Mouse (Mus musculus): ENCODE data around the gene Lim2. TPM values are rescaled to one million over a fixed set of nuclear protein-coding genes. Genes with fewer than 3 reads are reported as not detected.
"Not testable (repeated sequence)": the region's sequence is repeated elsewhere in the genome, so short reads cannot be mapped to it uniquely, and the experiment has no call there.

The Lim2 gene
- polyA plus RNA-seq, 1 experiment from 2014 or later, result not detected

DNA sequence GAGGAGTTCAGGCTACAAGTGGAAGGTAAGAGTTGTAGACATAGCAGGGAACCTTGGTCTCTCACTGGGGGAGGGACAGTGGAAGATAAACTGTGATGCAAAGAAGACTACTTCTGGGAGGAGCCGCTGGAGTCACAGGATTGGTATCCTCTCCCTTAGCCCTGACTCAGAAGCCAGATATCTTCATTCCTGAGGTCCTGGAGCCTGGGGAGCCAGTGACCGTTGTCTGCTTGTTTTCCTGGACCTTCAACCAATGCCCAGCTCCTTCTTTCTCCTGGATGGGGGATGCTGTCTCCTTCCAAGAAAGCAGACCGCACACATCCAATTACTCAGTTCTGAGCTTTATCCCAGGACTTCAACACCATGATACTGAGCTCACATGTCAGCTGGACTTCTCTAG lies 18.4 kb upstream of the Lim2 start:
- no peak overlapping the region for H3K9ac ChIP-seq
- no peak overlapping the region for H3K4me3 ChIP-seq (ENCODE audit: low read depth, low read length)
- ATAC-seq (ENCODE audit: insufficient read depth) (no peak), DNase-seq (no peak)
- 63% methylated on average over 3 of the region's 3 CpGs for WGBS
- H3K36me3 ChIP-seq (ENCODE audit: insufficient read depth), result no peaks in the 10 kb centered on the region
- H3K4me1 ChIP-seq (ENCODE audit: insufficient read depth), result no peaks in the 10 kb centered on the region
- no peak overlapping the region for H3K27ac ChIP-seq (ENCODE audit: low read depth)
- no peaks in the 10 kb centered on the region for H3K9me3 ChIP-seq (ENCODE audit: low read depth, low read length)
- TF ChIP-seq CTCF (IDR thresholded peaks at IDR 0.05; ENCODE audit: low read depth), result no peak
- no peak overlapping the region for H3K4me2 ChIP-seq
- H3K27me3 ChIP-seq (ENCODE audit: insufficient read depth, low read length), result no peaks in the 10 kb centered on the region

DNA sequence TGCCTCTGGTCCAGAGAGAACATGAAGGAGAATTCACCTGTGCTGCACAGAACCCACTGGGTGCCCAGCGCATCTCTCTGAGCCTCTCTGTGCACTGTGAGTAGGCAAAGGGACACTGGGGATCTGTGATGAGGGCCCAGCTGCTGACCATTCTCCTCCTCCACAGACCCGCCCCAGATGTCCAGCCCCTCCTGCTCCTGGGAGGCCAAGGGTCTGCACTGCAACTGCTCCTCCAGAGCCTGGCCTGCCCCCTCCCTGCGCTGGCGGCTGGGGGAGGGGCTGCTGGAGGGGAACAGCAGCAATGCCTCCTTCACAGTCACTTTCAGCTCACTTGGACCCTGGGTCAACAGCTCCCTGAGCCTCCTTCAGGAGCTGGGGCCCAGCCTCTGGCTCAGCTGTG lies 15.7 kb upstream of the Lim2 start:
- not testable (repeated sequence) for ATAC-seq (ENCODE audit: insufficient read depth); H3K27me3 ChIP-seq (ENCODE audit: insufficient read depth, low read length); H3K4me3 ChIP-seq (ENCODE audit: low read depth, low read length); H3K27ac ChIP-seq (ENCODE audit: low read depth); H3K4me2 ChIP-seq; H3K9ac ChIP-seq; DNase-seq; H3K36me3 ChIP-seq (ENCODE audit: insufficient read depth); H3K4me1 ChIP-seq (ENCODE audit: insufficient read depth); H3K9me3 ChIP-seq (ENCODE audit: low read depth, low read length)
- WGBS, result 24% methylated on average over 4 of the region's 4 CpGs

- Histone ChIP-seq H3K4me2 (no peak overlapping the region), H3K4me3 (ENCODE audit: low read depth, low read length) (no peak overlapping the region)
Observed at GRCm38 (mm10) chr7:43417298-43417697, 10.2 kb upstream of the Lim2 start.

GRCm38 (mm10) chr7:43422995-43423617 lies 4.4 kb upstream of the Lim2 start:
- 12% methylated on average over 11 of the region's 11 CpGs for WGBS
- Histone ChIP-seq H3K4me2 (peak overlapping the region; percentile 27; the same call in 1 of the 2 replicates), H3K4me1 (ENCODE audit: insufficient read depth) (no peaks in the 10 kb centered on the region), H3K9me3 (ENCODE audit: low read depth, low read length) (no peaks in the 10 kb centered on the region), H3K36me3 (ENCODE audit: insufficient read depth) (no peaks in the 10 kb centered on the region), H3K27me3 (ENCODE audit: insufficient read depth, low read length) (no peaks in the 10 kb centered on the region), H3K27ac (ENCODE audit: low read depth) (no peak overlapping the region), H3K9ac (no peak overlapping the region), H3K4me3 (ENCODE audit: low read depth, low read length) (no peak overlapping the region)
- ATAC-seq (ENCODE audit: insufficient read depth) (peak; percentile 99), DNase-seq (peak; percentile 90)
- peak; percentile 91 for TF ChIP-seq CTCF (IDR thresholded peaks at IDR 0.05; ENCODE audit: low read depth)

More at GRCm38 (mm10) chr7:43417298-43417697, 10.2 kb upstream of the Lim2 start:
- WGBS, result 79% methylated on average over 10 of the region's 10 CpGs
- Histone ChIP-seq H3K9me3 (ENCODE audit: low read depth, low read length) (no peaks in the 10 kb centered on the region), H3K27me3 (ENCODE audit: insufficient read depth, low read length) (no peaks in the 10 kb centered on the region), H3K9ac (no peak overlapping the region), H3K27ac (ENCODE audit: low read depth) (no peak overlapping the region), H3K4me1 (ENCODE audit: insufficient read depth) (no peaks in the 10 kb centered on the region), H3K36me3 (ENCODE audit: insufficient read depth) (no peaks in the 10 kb centered on the region)
- DNase-seq, result no peak
- ATAC-seq (ENCODE audit: insufficient read depth), result no peak
- TF ChIP-seq CTCF (IDR thresholded peaks at IDR 0.05; ENCODE audit: low read depth), result peak; percentile 30

- Histone ChIP-seq H3K4me3 (ENCODE audit: low read depth, low read length) (no peak overlapping the region), H3K4me2 (no peak overlapping the region)
- 66% methylated on average over 3 of the region's 3 CpGs for WGBS
Observed at GRCm38 (mm10) chr7:43423991-43424625, 3.4 kb upstream of the Lim2 start.

DNA sequence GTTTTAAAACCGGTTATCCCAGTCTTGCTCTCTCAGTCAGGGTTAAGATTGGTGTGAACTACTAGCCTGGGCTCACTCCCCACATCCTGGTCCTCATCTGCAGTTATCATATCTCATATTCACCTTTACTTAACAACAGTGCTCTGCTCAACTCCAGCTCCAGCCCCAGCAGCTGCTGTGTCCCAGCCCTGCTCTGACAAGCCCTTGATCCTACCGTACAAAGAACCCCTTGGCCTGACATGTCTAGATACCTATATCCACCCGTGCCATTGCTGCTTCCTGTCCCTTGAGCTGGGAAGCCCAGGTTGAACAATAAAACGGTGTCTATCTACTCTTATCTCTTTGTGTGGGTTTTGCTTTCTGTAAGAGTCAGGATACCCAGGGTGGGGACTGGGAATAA lies 2.0 kb downstream of the Lim2 start:
- H3K27ac ChIP-seq (ENCODE audit: low read depth), result no peak overlapping the region
- no peaks in the 10 kb centered on the region for H3K9me3 ChIP-seq (ENCODE audit: low read depth, low read length)
- 55% methylated on average over 4 of the region's 4 CpGs for WGBS
- H3K9ac ChIP-seq, result no peak overlapping the region
- H3K27me3 ChIP-seq (ENCODE audit: insufficient read depth, low read length), result no peaks in the 10 kb centered on the region
- no peak overlapping the region for H3K4me3 ChIP-seq (ENCODE audit: low read depth, low read length)
- no peaks in the 10 kb centered on the region for H3K4me1 ChIP-seq (ENCODE audit: insufficient read depth)
- H3K36me3 ChIP-seq (ENCODE audit: insufficient read depth), result no peaks in the 10 kb centered on the region
- H3K4me2 ChIP-seq, result no peak overlapping the region
- ATAC-seq (ENCODE audit: insufficient read depth), result no peak
- DNase-seq, result no peak
- TF ChIP-seq CTCF (IDR thresholded peaks at IDR 0.05; ENCODE audit: low read depth), result no peak

More at GRCm38 (mm10) chr7:43423991-43424625, 3.4 kb upstream of the Lim2 start:
- Histone ChIP-seq H3K27ac (ENCODE audit: low read depth) (no peak overlapping the region), H3K9ac (no peak overlapping the region), H3K9me3 (ENCODE audit: low read depth, low read length) (no peaks in the 10 kb centered on the region), H3K36me3 (ENCODE audit: insufficient read depth) (no peaks in the 10 kb centered on the region), H3K4me1 (ENCODE audit: insufficient read depth) (no peaks in the 10 kb centered on the region), H3K27me3 (ENCODE audit: insufficient read depth, low read length) (no peaks in the 10 kb centered on the region)
- no peak for TF ChIP-seq CTCF (IDR thresholded peaks at IDR 0.05; ENCODE audit: low read depth)
- DNase-seq (no peak), ATAC-seq (ENCODE audit: insufficient read depth) (no peak)

GRCm38 (mm10) chr7:43432891-43433290 lies 5.4 kb downstream of the Lim2 start:
- no peak for TF ChIP-seq CTCF (IDR thresholded peaks at IDR 0.05; ENCODE audit: low read depth)
- H3K27me3 ChIP-seq (ENCODE audit: insufficient read depth, low read length), result no peaks in the 10 kb centered on the region
- no peak overlapping the region for H3K9ac ChIP-seq
- H3K9me3 ChIP-seq (ENCODE audit: low read depth, low read length), result no peaks in the 10 kb centered on the region
- no peak for ATAC-seq (ENCODE audit: insufficient read depth)
- H3K27ac ChIP-seq (ENCODE audit: low read depth), result no peak overlapping the region
- H3K4me2 ChIP-seq, result no peak overlapping the region
- 66% methylated on average over 4 of the region's 4 CpGs for WGBS
- no peaks in the 10 kb centered on the region for H3K36me3 ChIP-seq (ENCODE audit: insufficient read depth)
- no peak for DNase-seq
- no peak overlapping the region for H3K4me3 ChIP-seq (ENCODE audit: low read depth, low read length)
- no peaks in the 10 kb centered on the region for H3K4me1 ChIP-seq (ENCODE audit: insufficient read depth)

Data from lung, embryonic 14.5 days (tissue).